Mouse (Mus musculus) cortical plate, adult 2 months (tissue): ENCODE data around the gene Cit.

Experiments used
- CTCF ChIP-seq: fragments of 200-500 bp; IDR thresholded peaks from 2 replicates; pipeline ENCODE4 v1.5.1; 2011; ENCODE audit warnings: mild to moderate bottlenecking, control low read depth, low read length; ENCODE audit not compliant: insufficient read depth; ENCODE audit errors: extremely low read depth
- POLR2A ChIP-seq: fragments of 200-500 bp; IDR thresholded peaks from 2 replicates; pipeline ENCODE4 v1.6.1; 2011; ENCODE audit warnings: mild to moderate bottlenecking, low read length, control low read depth; ENCODE audit not compliant: insufficient read depth; ENCODE audit errors: extremely low read depth

- no peak for TF ChIP-seq POLR2A
- no peak for TF ChIP-seq CTCF
Measured at GRCm38 (mm10) chr5:116039706-116040105, 194.6 kb downstream of the Cit start.
